Mouse (Mus musculus) spleen, adult 2 months (tissue): ENCODE data around the gene Syt14.

Source experiments
- CTCF ChIP-seq: fragments of 200-500 bp; IDR thresholded peaks from 2 replicates; pipeline ENCODE4 v1.5.1; 2011; ENCODE audit warnings: mild to moderate bottlenecking, inconsistent platforms; ENCODE audit not compliant: insufficient read depth, insufficient read length, insufficient replicate concordance; ENCODE audit errors: extremely low read depth
- POLR2A ChIP-seq: fragments of 200-500 bp; IDR thresholded peaks from 2 replicates; pipeline ENCODE4 v1.6.1; 2011; ENCODE audit warnings: low read depth, low read length, inconsistent platforms

DNA sequence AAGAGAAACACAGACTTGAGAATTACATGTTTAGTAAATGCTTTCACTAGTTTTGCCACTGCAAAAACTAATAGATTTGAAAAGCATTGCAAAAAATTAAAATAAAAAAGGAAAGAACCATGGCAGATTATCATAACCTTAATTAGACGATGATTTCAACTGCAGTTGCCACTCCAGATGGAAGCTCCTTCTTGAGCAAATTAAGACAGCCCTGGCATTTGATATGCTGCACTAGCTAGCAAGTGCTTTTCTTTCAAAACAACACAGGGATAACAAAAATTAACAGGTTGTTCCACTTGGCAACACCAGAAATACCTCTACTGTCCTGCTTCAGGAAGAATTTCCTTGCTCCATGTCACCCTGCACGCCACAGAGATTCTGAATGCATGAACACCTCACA lies 97.6 kb downstream of the Syt14 start:
- TF ChIP-seq CTCF (no peak), POLR2A (no peak)
